Mouse (Mus musculus) heart, adult 2 months (tissue): ENCODE data around the gene Prss30. TPM values are rescaled to one million over a fixed set of nuclear protein-coding genes. Genes with fewer than 3 reads are reported as not detected.
A peak's percentile ranks its signal among the peaks of the same experiment; 100 is the strongest.

Experiments
- DNase-seq, 2 experiments: peaks; one replicate each; pipeline ENCODE4 v3.0.0; 2021
- H3K27ac ChIP-seq: fragments of 200-600 bp; 2 replicates; pipeline ENCODE4 v1.8.1; 2022
- H3K27me3 ChIP-seq: fragments of 200-500 bp; 2 replicates; pipeline ENCODE4 v1.6.1; 2012; ENCODE audit warnings: mild to moderate bottlenecking, low read length, inconsistent platforms, mixed read lengths; ENCODE audit not compliant: control insufficient read depth, insufficient read depth
- H3K36me3 ChIP-seq: fragments of 200-500 bp; 2 replicates; pipeline ENCODE4 v1.6.1; 2012; ENCODE audit warnings: low read length, inconsistent platforms; ENCODE audit not compliant: control insufficient read depth, insufficient read depth
- H3K4me1 ChIP-seq: fragments of 200-500 bp; 2 replicates; pipeline ENCODE4 v1.6.1; 2011; ENCODE audit warnings: low read length; ENCODE audit not compliant: control insufficient read depth, insufficient read depth
- H3K4me3 ChIP-seq: fragments of 200-600 bp; 2 replicates; pipeline ENCODE4 v1.8.1; 2022
- H3K79me2 ChIP-seq: fragments of 200-500 bp; replicated peaks from 2 replicates; pipeline ENCODE4 v1.6.1; 2012; ENCODE audit warnings: mild to moderate bottlenecking, inconsistent platforms, low read length, moderate library complexity, mixed read lengths; ENCODE audit not compliant: control insufficient read depth, insufficient read depth
- H3K9ac ChIP-seq: fragments of 200-500 bp; 2 replicates; pipeline ENCODE4 v1.6.1; 2012; ENCODE audit warnings: low read depth, mild to moderate bottlenecking, control low read depth, inconsistent platforms, low read length, mixed read lengths
- CTCF ChIP-seq: fragments of 200-600 bp; IDR thresholded peaks from 2 replicates; pipeline ENCODE4 v1.8.1; 2022; ENCODE audit warnings: antibody characterized with exemption, mild to moderate bottlenecking, moderate library complexity
- EP300 ChIP-seq: fragments of 200-500 bp; IDR thresholded peaks from 2 replicates; pipeline ENCODE4 v1.6.1; 2011; ENCODE audit warnings: low read depth, low read length, control low read depth; ENCODE audit not compliant: insufficient read depth
- POLR2A ChIP-seq: fragments of 200-500 bp; IDR thresholded peaks from 2 replicates; pipeline ENCODE4 v1.6.1; 2011; ENCODE audit warnings: mild to moderate bottlenecking, low read depth, low read length, control low read depth; ENCODE audit not compliant: insufficient read depth
- WGBS: fragments of 180-500 bp; shearing (Covaris S2); methylation state at CpG from one replicate; pipeline ENCODE4 v1.1.7; 2018; 5-methylcytosine and 5-hydroxymethylcytosine counted together
- intact Hi-C: fragments of 180-260 bp; cut with DNase I; formaldehyde crosslinking; loops from one replicate; pipeline ENCODE4 v1.15.1; 2025
- polyA plus RNA-seq: library from polyadenylated mRNA; depleted of rRNA; stranded (reverse); fragments of >200 nt; gene quantifications from 2 replicates; pipeline ENCODE4 v1.2.3, GENCODE M21; 2012
- total RNA-seq, 2 experiments: library from RNA; stranded (reverse); gene quantifications; 2 replicates each; pipeline ENCODE4 v1.2.3; 2021

The Prss30 gene
- total and polyA plus RNA-seq, 3 experiments = 0.12 TPM; not detected in 2

GRCm38 (mm10) chr17:23976665-23977064, 3.7 kb downstream of the Prss30 start:
- DNase-seq = no peak
- Histone ChIP-seq H3K27ac (no peak overlapping the region), H3K4me3 (no peak overlapping the region), H3K9ac (no peak overlapping the region), H3K4me1 (no peaks in the 10 kb centered on the region), H3K27me3 (no peaks in the 10 kb centered on the region; the same call in 1 of the 2 replicates), H3K79me2 (no peaks in the 10 kb centered on the region), H3K36me3 (no peaks in the 10 kb centered on the region)
- intact Hi-C loops = no loop called here
- 87% methylated on average over 4 of the region's 4 CpGs for WGBS
- TF ChIP-seq CTCF = no peak
- no peak for TF ChIP-seq EP300
- TF ChIP-seq POLR2A = no peak

- intact Hi-C loops = loop anchor here (5.0 kb wide), 1 partner anchor 46 kb away; no protein-coding TSS in a partner anchor
- Histone ChIP-seq H3K4me3 (no peak overlapping the region), H3K27me3 (no peaks in the 10 kb centered on the region; the same call in 1 of the 2 replicates), H3K36me3 (no peaks in the 10 kb centered on the region), H3K79me2 (no peaks in the 10 kb centered on the region), H3K9ac (no peak overlapping the region), H3K4me1 (no peaks in the 10 kb centered on the region), H3K27ac (no peak overlapping the region)
- no peak for DNase-seq
- WGBS = 79% methylated on average over 9 of the region's 9 CpGs
- TF ChIP-seq EP300 (no peak), POLR2A (no peak), CTCF (no peak)
Observed at GRCm38 (mm10) chr17:23971315-23971714, 9.1 kb downstream of the Prss30 start.

GRCm38 (mm10) chr17:23969231-23969630, 11.1 kb downstream of the Prss30 start:
- Histone ChIP-seq H3K4me3 (no peak overlapping the region), H3K27ac (no peak overlapping the region), H3K4me1 (no peaks in the 10 kb centered on the region), H3K79me2 (no peaks in the 10 kb centered on the region), H3K9ac (no peak overlapping the region), H3K36me3 (no peaks in the 10 kb centered on the region), H3K27me3 (no peaks in the 10 kb centered on the region; the same call in 1 of the 2 replicates)
- DNase-seq = peak; percentile 58 to 79
- intact Hi-C loops = no loop called here
- WGBS = 4% methylated on average over 1 of the region's 1 CpGs
- TF ChIP-seq POLR2A = no peak
- peak; percentile 79 for TF ChIP-seq CTCF
- TF ChIP-seq EP300 = no peak

- Histone ChIP-seq H3K9ac (no peak overlapping the region), H3K79me2 (no peaks in the 10 kb centered on the region), H3K27me3 (no peaks in the 10 kb centered on the region; the same call in 1 of the 2 replicates), H3K4me3 (no peak overlapping the region), H3K27ac (no peak overlapping the region), H3K4me1 (no peaks in the 10 kb centered on the region), H3K36me3 (no peaks in the 10 kb centered on the region)
- WGBS = 53% methylated on average over 2 of the region's 2 CpGs
- no peak for TF ChIP-seq POLR2A
- DNase-seq = no peak
- intact Hi-C loops = no loop called here
Observed at GRCm38 (mm10) chr17:23968780-23969179, 11.6 kb downstream of the Prss30 start.

GRCm38 (mm10) chr17:23966658-23967401, 13.5 kb downstream of the Prss30 start:
- Histone ChIP-seq H3K9ac (no peak overlapping the region), H3K4me3 (no peak overlapping the region), H3K36me3 (no peaks in the 10 kb centered on the region), H3K79me2 (no peaks in the 10 kb centered on the region), H3K4me1 (no peaks in the 10 kb centered on the region), H3K27ac (no peak overlapping the region), H3K27me3 (no peaks in the 10 kb centered on the region)
- TF ChIP-seq EP300 = no peak
- no peak for TF ChIP-seq POLR2A
- no peak for TF ChIP-seq CTCF
- intact Hi-C loops = no loop called here
- 68% methylated on average over 10 of the region's 10 CpGs for WGBS
- peak in 1 of 2 experiments; percentile 38 for DNase-seq

GRCm38 (mm10) chr17:23965805-23966425, 14.5 kb downstream of the Prss30 start:
- Histone ChIP-seq H3K4me1 (no peaks in the 10 kb centered on the region), H3K27ac (no peak overlapping the region), H3K27me3 (no peaks in the 10 kb centered on the region), H3K79me2 (no peaks in the 10 kb centered on the region), H3K4me3 (no peak overlapping the region), H3K36me3 (no peaks in the 10 kb centered on the region), H3K9ac (no peak overlapping the region)
- no peak for DNase-seq
- TF ChIP-seq EP300 (no peak), POLR2A (no peak), CTCF (no peak)
- intact Hi-C loops = no loop called here
- WGBS = 33% methylated on average over 6 of the region's 6 CpGs
